Mouse (Mus musculus) inflammation-experienced regulatory T-cells (primary cell): ENCODE measurements around the gene Pot1a. TPM values are rescaled to one million over a fixed set of nuclear protein-coding genes. Genes with fewer than 3 reads are reported as not detected.

Source experiments
- polyA plus RNA-seq, 2 experiments: library from polyadenylated mRNA; unstranded; fragments of 100-300 nt; shearing (Covaris generic); gene quantifications; one replicate each; pipeline ENCODE4 v1.2.1; 2017

Gene Pot1a
- polyA plus RNA-seq: 10 to 100 TPM; 36.3 to 42.4 TPM

DNA sequence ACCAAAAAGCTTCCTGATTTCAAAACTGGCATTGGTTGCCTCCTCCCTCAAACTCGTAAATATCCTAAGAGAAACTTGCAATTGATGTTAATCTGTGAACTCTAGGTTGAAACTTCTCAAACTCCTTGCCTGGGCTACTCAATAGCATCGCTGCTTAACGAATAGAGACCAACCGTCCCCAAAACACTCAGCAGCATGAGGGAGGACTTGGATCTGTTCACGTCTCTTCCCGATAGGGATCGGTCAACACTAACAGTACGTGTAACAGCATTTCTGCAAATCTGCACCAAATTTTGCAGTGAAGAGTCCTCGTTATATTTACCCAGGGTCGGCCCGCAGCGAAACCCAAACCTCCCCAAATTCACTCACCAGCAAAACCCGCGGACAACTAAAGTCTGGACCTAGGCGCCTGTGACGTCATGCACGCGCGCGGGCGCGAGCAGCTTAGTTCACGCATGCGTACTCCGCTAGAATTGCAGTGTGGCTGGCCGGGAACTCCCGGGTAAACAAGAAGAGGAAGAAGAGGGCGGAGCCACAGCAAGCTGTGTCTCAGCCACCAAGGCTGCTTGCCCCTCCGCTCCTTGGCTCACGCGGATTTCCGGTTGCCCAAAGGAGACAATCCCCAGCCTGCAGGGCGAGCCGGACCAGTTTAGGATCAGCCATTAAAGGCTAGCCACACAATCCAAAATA is at the start of gene Pot1a:
Gene Pot1a, minus strand, starts transcription at position 441 of the 690 bp plus-strand sequence.

Other genes with a start within 250 kb of the Pot1a start
- under 1 TPM in 1 of 2 experiments, not detected in 1; 0.04 TPM for gene Gpr37, start 118.5 kb downstream of the Pot1a start, polyA plus RNA-seq